Mouse (Mus musculus): ENCODE data around the gene Olfr235. TPM values are rescaled to one million over a fixed set of nuclear protein-coding genes. Genes with fewer than 3 reads are reported as not detected.

Gene Olfr235
- not detected for total RNA-seq (2023)

GRCm38 (mm10) chr19:12260732-12261131, at the start of gene Olfr235:
Gene Olfr235, plus strand, starts transcription at chr19:12261032.

DNA sequence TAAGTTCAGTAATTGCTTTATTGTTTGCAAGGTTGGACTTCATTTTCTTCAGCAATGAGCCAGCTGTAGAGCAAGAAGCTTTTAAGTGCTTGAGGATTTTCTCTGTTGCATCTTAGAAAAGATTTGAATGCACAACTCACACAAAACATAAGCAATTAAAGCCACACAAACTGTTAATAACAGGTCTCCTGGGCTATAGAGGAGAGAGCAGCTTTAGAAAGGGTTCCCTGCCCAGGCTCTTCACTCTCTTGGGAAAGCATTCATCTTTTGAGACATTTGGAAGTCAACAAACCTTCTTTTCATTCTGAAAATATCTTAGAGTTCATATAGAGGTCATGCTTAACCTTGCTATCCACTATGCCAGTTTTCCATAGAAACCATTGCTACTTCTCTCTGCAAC, 28.3 kb upstream of the Olfr235 start, which contains the start of gene Olfr1432:
Gene Olfr1432, minus strand, starts transcription at position 101 of the 400 bp plus-strand sequence.

DNA sequence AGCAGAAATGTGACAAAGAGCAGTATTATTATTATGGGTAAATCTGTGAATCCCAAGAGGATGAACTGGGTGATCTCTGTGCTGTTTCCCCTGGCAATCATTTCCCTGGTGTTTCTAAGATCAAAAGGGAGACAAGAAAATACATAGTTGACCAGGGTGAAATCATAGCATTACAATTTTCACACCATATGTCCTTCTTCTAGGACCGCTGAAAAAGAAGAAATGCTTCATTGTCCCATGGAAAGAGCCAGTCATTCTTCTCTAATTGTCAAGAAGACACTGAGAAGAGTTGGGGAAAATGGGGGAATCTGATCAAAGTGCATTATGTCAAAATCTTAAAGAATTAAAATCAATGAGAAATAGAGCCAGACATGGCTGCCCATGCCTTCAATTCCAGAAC, 19.3 kb upstream of the Olfr235 start, which contains the start of gene Olfr262:
Gene Olfr262, minus strand, starts transcription at position 101 of the 400 bp plus-strand sequence.

DNA sequence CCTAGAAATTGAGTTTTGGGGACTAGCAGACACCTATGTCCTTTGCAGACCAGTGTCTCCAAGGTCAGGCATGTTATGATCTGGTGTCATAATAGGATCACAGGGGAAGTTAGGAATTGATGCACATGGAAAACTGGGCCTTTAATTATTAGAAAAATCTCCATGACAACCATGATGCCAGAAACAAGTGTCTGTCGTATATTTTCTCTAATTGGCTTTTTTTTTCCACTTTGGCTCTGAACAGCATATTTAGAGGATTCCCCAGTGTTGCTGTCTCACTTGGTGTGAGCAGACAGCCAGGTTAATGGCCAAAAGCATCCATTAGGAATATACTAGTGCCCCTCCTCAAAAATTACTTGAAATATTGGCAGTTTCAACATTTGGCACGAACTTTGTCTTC, 18.7 kb downstream of the Olfr235 start, which contains the start of gene Olfr1434:
Gene Olfr1434, plus strand, starts transcription at position 301 of the 400 bp plus-strand sequence.

DNA sequence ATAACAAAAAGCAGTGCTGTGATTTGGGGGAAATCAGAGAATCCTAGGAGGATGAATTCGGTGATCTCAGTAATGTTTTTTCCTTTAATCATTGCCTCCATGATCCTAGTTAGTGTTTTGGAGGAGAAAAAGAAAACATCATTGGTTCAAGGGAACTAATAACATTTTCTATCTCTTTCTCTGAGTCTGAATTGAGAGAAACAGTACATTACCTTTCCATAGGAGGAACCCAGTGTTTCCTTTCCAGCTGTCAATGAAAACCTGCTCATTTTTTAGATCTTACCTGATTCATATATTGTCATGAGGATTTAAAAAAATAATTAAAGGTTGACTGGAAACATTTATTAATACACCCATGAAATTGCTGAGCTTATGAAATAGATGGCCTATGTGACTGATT, 38.2 kb downstream of the Olfr235 start, which contains the start of gene Olfr1436:
Gene Olfr1436, minus strand, starts transcription at position 101 of the 400 bp plus-strand sequence.

Other genes with a start within 250 kb of the Olfr235 start
- gene Olfr1423, start 219.7 kb upstream of the Olfr235 start, total RNA-seq (2023): not detected
- gene Olfr1424, start 198.3 kb upstream of the Olfr235 start, total RNA-seq (2023): not detected
- not detected for gene Olfr1425, start 183.3 kb upstream of the Olfr235 start, total RNA-seq (2023)
- not detected for gene Olfr1426, start 169.0 kb upstream of the Olfr235 start, total RNA-seq (2023)
- not detected for gene Olfr1427, start 157.7 kb upstream of the Olfr235 start, total RNA-seq (2023)
- not detected for gene Olfr1428, start 145.1 kb upstream of the Olfr235 start, total RNA-seq (2023)
- not detected for gene Olfr76, start 137.8 kb upstream of the Olfr235 start, total RNA-seq (2023)
- not detected for gene Olfr1555-ps1, start 90.9 kb upstream of the Olfr235 start, total RNA-seq (2023)
- not detected for gene Olfr1431, start 60.4 kb upstream of the Olfr235 start, total RNA-seq (2023)
- not detected for gene Olfr1432, start 28.4 kb upstream of the Olfr235 start, total RNA-seq (2023)
- not detected for gene Olfr262, start 19.4 kb upstream of the Olfr235 start, total RNA-seq (2023)
- not detected for gene Olfr1434, start 18.8 kb downstream of the Olfr235 start, total RNA-seq (2023)
- gene Olfr1436, start 38.1 kb downstream of the Olfr235 start, total RNA-seq (2023): not detected
- not detected for gene Olfr1437, start 64.1 kb downstream of the Olfr235 start, total RNA-seq (2023)
- not detected for gene Olfr1438-ps1, start 74.9 kb downstream of the Olfr235 start, total RNA-seq (2023)
- not detected for gene Olfr1440, start 126.2 kb downstream of the Olfr235 start, total RNA-seq (2023)
- gene Olfr1441, start 156.4 kb downstream of the Olfr235 start, total RNA-seq (2023): not detected
- not detected for gene Pfpl, start 166.9 kb downstream of the Olfr235 start, total RNA-seq (2023)
- 15.2 TPM for gene Mpeg1, start 199.7 kb downstream of the Olfr235 start, total RNA-seq (2023)
- gene Dtx4, start 240.4 kb downstream of the Olfr235 start, total RNA-seq (2023): 6.8 TPM

Measured in CD8-positive naive resting alpha-beta T cell, adult 57 days (primary cell).